Mouse (Mus musculus): ENCODE measurements around the gene Plcd3. TPM values are rescaled to one million over a fixed set of nuclear protein-coding genes. Genes with fewer than 3 reads are reported as not detected.

Gene Plcd3
- total RNA-seq, 2 experiments from 2014 or later, result 9.7 to 10.3 TPM

- no peak for DNase-seq (ENCODE audit: low spot score in 2 of 2)
Observed at GRCm38 (mm10) chr11:103026901-103027300, 74.6 kb downstream of the Plcd3 start.

- DNase-seq (ENCODE audit: low spot score in 2 of 2), result no peak
Observed at GRCm38 (mm10) chr11:103023974-103024373, 77.5 kb downstream of the Plcd3 start.

GRCm38 (mm10) chr11:103020713-103021335, 80.6 kb downstream of the Plcd3 start:
- DNase-seq (ENCODE audit: low spot score in 2 of 2), result no peak

Other genes with a start within 250 kb of the Plcd3 start
- 100 to 1,000 TPM; 113 to 124 TPM for gene Eftud2, start 220.7 kb downstream of the Plcd3 start, total RNA-seq (2021)
- gene Ccdc103, start 220.5 kb downstream of the Plcd3 start, total RNA-seq (2021), result 1 to 10 TPM; 1.5 to 2.0 TPM
- gene Fam187a, start 216.5 kb downstream of the Plcd3 start, total RNA-seq (2021), result under 1 TPM; 0.21 to 0.41 TPM
- gene Gfap, start 200.7 kb downstream of the Plcd3 start, total RNA-seq (2021), result 100 to 1,000 TPM; 263 to 355 TPM
- gene Kif18b, start 176.5 kb downstream of the Plcd3 start, total RNA-seq (2021), result 1 to 10 TPM in 1 of 2 experiments, under 1 TPM in 1; 0.91 to 1.4 TPM
- gene C1ql1, start 155.0 kb downstream of the Plcd3 start, total RNA-seq (2021), result 10 to 100 TPM; 36.0 to 37.8 TPM
- gene Nmt1, start 73.5 kb downstream of the Plcd3 start, total RNA-seq (2021), result 100 to 1,000 TPM; 112 to 113 TPM
- 100 to 1,000 TPM; 113 to 128 TPM for gene Dcakd, start 73.3 kb downstream of the Plcd3 start, total RNA-seq (2021)
- gene Acbd4, start within 50 bp of the Plcd3 start, total RNA-seq (2021), result 10 to 100 TPM; 71.0 to 80.3 TPM
- 10 to 100 TPM; 50.8 to 53.8 TPM for gene Hexim1, start 14.6 kb upstream of the Plcd3 start, total RNA-seq (2021)
- 10 to 100 TPM; 11.2 to 16.1 TPM for gene Hexim2, start 30.8 kb upstream of the Plcd3 start, total RNA-seq (2021)
- gene Fmnl1, start 69.4 kb upstream of the Plcd3 start, total RNA-seq (2021), result 100 to 1,000 TPM; 120 to 128 TPM
- 1 to 10 TPM; 1.4 TPM for gene 1700023F06Rik, start 106.9 kb upstream of the Plcd3 start, total RNA-seq (2021)
- 1 to 10 TPM in 1 of 2 experiments, under 1 TPM in 1; 0.69 to 1.4 TPM for gene Spata32, start 116.8 kb upstream of the Plcd3 start, total RNA-seq (2021)
- gene Map3k14, start 165.8 kb upstream of the Plcd3 start, total RNA-seq (2021), result 1 to 10 TPM; 2.4 to 3.0 TPM

Measured in layer of hippocampus, postnatal 14 days (tissue).